Mouse (Mus musculus) monocyte, adult 2 months (primary cell): ENCODE measurements around the gene Parp4.

Experiments
- DNase-seq, 2 experiments: peaks; one replicate each; pipeline ENCODE4 v3.0.0; 2022; ENCODE audit warnings: low spot score in 2 of 2, low read depth in 1 of 2

Parp4 gene

DNA sequence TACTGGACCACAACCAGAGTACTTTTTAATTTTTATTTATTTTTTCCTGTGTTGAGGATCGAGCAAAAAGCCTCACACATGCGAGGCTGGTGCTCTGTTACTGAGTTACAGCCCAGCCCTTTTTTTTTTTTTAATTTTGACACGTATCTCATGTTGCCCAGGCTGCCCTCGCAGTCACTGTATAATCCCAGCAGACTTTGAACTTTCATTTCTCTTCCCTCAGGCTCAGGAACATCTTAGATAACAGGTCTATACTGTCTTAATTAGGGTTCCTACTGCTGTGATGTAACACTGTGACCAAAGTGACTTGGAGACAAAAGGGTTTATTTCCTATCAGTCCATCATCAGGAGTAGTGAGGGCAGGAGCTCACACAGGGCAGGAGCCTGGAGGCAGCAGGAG lies 29.7 kb downstream of the Parp4 start:
- DNase-seq: no peak

DNA sequence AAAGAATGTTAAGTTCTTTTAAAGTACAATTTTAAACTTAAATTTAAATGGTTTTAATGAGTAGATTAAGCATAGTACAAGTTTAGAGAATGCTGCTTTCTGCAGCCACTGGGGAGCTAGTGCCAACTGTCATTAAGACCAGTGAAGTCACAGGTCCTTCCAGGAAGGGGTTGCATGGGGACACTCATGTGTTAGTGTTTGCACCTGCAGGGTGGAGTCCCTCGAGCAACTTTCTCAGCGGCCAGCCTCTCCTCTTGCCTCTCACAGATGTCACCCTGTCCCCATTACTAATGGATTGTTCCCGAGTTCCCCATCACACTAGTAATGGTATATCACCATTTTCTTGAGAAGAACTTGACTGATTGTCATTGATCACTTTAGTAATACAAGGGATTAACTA lies 37.8 kb downstream of the Parp4 start:
- no peak for DNase-seq

DNA sequence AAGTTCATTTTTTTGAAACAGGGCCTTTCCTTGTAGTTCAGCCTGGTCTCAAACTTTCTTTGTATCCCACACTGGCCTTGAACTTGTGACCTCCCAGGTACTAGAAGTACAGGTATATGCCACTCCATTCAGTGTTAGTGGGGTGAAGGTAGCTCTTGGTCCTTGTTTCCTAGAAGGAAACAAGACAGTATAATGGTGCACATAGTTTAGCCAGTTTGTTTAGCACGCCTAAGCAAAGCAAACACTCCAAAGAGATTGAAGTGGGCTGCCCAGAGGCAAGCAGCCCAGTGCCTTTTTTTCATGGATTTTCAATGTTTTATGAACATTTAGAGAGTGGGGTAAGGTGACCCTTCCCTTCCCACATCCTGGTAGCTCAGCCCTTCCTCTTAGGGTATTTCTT lies 42.1 kb downstream of the Parp4 start:
- DNase-seq: no peak

DNA sequence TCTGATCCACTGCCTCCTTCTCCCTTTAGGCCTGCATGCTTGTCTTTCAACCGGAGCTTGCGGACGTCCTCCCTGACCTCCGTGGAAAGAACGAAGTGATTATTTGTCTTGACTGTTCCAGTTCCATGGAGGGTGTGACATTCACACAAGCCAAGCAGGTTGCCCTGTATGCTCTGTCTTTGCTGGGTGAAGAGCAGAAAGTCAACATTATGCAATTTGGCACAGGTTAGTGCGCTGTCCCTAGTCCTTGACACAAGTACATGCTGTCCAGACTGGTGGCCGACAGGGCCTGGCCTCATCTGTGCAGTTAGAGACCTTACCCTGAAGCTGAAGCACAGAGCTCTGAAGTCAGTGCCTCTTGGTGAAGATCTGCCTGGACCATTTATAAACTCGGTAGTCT lies 45.0 kb downstream of the Parp4 start:
- DNase-seq: no peak

DNA sequence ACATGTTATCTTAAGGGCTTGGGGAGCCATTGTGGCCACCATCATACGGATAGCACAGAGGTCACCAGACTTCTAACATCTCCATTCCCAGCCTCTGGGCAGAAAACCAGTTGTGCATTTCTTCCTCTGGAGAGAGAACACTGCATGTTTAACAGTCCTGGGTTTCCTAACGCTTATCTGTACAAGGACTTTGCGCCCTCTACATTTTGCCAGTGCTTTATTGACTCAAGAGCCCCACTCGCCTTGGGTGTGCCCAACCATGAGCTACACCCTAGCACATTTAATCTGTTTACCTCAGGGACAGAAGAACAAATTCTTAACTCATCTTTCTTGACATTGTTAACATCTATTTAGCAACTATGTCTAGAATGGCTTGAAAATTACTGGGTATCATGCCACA lies 50.8 kb downstream of the Parp4 start:
- DNase-seq: no peak

DNA sequence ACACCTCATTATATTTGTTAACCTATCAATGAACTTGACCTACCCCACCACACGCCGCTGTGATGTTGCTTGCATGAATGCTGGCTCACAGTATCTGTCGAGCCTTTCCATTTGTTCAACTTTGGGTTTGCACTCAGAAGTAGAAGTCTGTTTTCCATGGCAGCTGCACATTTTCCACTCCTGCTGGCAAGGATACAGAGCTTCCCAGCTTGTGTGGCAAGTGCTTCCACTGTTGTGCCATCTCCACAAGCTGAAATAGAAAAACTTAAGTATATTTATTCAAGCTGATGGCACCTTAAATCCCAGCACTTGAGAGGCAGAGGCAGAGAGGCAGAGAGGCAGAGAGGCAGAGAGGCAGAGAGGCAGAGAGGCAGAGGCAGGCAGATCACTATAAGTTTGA lies 52.9 kb downstream of the Parp4 start:
- DNase-seq: no peak

DNA sequence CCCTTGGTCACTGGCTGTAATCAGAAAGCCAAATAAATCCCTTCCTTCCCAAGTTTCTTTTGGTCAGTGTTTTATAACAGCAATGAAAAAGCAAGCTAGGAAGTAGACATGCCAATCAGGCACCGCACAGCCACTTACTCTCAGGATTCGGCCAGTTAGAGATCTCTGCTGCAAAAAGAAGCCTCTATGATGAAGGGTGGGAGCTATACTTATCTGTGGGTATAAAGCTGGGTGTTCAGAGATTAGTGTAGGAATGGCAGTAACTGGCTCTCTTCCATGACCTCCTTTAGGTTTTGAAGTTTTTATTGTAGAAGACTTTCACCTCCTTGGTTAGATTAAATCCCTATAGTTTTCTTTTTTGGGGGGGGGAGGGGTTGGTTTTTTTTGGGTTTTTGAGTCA lies 55.7 kb downstream of the Parp4 start:
- DNase-seq: no peak

DNA sequence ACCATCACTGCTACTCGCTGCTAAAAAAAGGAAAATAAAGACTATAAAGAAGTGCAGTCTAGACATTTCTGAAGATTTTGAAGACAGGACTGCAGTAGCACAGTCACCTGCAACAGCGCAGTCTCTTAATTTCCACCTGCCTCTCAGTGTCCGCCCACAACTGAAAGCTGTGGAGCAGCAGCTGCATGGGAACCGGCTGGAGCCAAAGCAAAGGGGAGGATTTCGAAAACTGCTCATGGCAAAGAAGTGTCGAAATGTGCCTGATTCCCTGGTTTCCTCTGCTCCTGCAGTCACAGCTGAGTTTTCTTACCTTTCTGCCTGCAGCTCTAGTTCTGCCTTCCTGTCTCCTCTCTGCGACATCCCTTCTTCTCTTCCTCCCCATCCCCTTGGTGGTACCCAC lies 71.8 kb downstream of the Parp4 start:
- DNase-seq: no peak

DNA sequence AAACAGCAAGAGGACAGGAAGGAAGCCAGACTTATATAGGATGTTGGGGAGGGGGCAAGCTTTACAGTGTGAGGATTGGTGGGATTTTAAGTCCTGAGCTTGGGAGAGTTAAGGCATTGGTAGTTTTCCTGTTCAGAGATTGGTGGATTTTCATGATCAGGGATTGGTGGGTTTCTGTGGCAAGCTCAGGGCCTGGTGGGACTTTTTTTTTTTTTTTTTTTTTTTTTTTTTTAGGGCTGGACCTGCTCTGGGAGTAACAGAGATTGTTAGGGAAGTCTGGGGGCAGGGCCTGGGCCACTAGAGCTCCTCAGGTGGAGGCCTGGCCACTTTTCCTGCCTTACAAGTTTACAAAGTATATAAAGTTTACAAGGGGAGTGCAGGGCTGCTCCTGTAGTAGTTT lies 74.0 kb downstream of the Parp4 start:
- no peak for DNase-seq

DNA sequence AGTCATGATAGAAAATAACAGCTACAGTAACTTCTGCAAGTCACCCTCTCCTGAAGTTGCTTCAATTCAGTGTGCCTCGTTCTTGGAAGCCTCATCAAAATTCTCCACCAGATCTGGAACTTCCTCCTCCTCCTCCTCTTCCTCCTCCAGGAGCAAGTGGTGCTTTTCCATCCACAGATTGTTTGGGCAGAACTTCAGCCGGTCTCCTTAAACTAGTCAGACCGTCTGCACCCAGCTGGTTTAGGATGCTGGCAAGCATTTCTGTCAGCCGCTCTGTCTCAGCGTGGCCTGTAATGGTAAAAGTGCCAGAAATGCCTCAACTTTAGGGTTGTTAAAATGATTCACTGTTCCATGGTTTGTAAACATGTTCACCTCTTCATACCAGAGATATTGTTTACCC lies 90.2 kb downstream of the Parp4 start:
- DNase-seq: no peak

DNA sequence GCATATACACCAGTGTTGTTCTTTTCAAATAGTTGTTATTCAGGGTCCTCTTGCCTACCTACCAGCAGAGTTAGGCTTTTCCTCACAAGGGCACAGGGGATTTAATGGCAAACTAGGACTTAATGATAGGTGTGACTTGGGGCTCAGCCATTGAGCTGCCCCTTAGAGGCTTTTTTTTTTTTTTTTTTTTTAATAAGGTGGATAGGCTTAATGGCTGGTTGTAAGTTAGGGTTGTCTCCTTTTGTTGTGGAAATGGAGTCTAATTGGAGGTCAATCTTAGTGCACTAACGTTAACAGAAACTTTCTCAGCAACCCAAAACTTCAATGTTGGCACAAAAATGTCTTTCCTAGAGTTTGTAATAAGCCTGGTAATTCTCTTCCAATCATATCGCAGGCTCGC lies 91.5 kb downstream of the Parp4 start:
- DNase-seq: no peak

DNA sequence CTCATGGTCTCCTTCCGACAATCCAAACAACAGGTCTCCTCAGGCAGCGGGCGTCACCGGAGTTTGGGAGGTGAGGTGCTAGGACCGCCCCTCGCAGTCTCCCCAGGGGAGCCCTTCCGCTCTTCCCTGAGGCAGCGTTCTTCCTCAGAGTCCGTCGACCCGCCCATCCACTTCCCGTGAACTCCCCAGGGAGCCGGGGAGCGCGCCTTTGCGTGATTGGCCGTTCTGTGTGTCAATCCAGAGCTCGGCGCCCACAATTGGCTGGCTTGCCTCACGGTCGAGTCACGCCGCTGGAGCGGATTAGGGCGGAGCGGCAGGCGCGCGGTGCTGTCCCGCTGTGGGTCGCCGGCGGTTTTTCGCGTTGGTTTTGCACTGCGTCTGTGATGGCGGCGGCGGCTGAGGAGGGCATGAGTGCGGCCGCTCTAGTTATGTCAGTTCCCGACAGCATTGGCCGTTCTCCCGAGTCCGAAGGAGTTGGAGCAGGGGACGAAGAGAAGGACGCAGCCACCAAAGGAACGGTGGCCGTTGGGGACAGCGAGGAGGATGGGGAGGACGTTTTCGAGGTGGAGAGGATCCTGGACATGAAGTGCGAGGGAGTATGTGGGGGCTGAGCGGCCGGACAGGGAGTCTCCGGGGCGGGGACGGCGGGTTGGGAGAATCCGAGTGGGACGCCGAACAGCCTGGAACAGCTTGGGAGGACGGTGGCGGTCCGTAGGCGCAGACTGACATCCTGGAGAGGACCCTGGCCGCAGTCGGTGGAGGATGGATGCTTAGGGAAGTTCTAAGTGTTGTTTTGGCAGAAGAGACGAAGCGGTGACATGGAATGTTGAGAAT lies 92.8 kb downstream of the Parp4 start, which contains the start of gene Mphosph8:
Gene Mphosph8 (plus strand): TSS at position 280 of the 834 bp plus-strand sequence.
- peak; percentile 96 to 98 for DNase-seq

DNA sequence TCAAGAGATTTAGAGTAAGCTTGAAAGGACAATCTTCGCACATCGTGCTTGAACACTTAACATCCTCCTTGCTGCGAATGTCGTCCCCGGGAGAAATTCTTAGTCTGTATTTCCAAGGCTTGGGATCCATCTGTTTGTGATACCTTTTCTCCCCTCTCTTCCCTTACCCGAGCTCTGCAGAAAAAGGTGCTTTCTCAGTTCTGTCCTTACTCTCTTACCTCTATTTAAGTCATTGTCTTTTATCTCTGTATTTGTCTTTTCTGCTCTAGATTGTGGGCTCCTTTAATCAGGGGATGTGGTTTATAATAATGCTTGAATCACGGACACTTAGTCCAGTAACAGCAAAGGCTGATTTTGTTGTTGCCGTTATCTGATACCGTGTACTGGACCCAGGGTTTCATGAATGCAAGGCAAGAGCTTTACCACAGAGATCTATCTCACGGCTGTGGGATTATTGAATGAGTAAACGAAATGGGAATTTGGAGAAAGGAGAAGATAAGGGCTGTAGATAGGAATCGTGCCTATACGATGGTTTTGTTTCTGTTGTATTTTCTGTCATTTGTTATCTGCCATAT lies 93.7 kb downstream of the Parp4 start:
- no peak for DNase-seq

DNA sequence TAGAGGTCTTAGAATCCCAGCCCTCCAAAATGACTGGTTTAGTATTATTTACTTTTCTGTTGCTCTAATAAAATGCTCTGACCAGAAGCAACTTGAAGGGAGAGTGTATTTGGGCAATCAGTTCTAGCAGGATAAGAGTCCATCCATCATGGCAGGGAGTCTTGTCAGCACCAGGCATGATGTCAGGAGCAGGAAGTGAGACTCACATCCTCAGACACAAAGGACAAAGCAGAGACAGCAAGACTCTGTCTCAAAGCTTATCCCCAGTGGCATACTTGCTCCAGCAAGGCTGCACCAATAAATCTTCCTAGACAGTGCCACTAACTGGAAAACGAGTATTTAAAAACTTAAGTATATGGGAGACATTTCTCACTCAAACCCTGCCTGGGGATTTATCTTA lies 110.0 kb downstream of the Parp4 start:
- no peak for DNase-seq

DNA sequence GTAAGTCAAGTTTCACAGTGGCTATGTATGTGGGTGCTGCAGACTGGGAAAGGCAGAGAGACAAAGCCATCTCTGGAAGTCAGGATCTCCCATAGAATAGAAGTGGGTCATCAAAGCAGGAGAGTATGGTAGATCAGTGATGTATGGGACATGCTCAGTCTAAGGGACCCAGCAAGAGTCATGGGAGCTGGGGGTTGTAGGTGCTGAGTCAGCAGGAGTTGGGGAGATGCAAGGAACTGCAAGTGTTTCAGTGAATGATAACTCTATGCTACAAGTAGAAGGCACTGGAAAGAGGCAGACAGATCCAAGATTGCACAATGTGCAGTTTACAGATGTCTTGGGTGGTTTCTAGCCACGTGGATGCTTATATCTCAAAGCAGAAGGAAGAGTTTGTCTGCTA lies 113.7 kb downstream of the Parp4 start:
- no peak for DNase-seq

DNA sequence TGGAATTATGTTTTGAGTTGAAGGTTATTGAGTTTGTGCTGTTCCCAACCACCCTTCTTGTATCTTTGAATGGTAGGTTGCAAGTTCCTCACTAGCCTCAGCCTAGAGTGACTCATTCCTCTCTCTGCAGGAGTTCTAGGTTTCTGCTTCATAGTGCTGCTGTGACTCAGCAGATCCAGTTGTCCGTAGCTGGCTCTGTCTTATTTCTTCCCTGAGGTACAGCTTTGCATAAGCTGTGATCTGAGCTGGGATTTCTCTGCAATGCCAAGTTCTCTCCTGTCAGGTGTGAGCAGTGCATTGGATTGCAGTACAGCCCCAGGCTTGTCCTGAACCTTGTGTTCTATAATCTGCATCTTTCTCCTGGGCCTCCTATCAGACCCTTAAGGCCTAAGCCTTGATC lies 114.3 kb downstream of the Parp4 start:
- no peak for DNase-seq

DNA sequence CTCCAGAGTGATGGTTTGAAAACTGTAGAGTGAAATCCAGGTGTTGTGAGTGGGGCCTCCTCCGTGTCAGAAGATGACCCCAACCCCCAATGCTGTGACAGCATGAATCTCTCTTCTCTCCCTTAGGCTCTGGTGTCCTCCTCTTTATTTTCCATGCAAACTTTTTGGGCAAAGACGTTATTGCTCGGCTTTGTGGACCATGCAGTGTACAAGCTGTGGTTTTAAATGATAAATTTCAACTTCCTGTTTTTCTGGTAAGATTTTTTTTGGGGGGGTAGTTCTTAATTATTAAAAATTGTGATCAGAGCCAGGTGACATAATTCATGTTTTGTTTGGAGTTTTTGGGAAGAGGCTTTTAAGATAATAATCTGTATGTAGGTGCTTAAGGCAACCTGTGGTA lies 120.1 kb downstream of the Parp4 start:
- DNase-seq: no peak

DNA sequence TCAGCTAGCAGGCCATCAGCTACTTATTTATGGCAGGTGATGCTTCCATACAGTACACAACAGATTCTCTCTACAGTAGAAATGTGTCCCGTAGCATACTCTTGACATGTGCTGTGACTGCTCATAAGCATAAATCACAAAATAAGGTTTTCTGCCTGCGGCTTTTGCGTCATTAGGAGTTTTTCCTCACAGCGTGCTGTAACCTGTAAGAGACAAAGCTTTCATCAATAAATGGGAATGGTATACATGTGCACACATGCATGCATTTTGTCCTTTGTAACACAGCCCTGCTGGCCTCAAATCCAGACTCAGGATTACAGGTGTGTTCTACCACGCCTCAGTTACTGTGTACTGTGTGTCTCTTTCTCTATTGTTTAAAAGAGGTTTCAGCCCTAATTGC lies 122.4 kb downstream of the Parp4 start:
- DNase-seq: no peak

DNA sequence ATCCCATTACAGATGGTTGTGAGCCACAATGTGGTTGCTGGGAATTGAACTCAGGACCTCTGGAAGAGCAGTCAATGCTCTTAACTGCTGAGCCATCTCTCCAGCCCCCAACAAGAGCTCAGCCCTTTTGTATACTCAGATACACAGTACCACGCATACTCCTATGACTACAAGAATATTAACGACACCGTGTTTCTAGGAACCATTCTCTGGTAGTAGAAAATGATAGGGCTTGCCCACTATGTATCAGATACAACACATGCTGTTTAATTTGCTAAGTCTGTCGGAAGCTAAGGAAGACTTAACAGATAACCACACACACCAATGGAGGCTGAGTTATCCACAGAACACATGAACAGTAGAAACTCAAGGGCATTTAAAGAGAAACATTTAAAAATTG lies 127.2 kb downstream of the Parp4 start:
- DNase-seq: no peak

DNA sequence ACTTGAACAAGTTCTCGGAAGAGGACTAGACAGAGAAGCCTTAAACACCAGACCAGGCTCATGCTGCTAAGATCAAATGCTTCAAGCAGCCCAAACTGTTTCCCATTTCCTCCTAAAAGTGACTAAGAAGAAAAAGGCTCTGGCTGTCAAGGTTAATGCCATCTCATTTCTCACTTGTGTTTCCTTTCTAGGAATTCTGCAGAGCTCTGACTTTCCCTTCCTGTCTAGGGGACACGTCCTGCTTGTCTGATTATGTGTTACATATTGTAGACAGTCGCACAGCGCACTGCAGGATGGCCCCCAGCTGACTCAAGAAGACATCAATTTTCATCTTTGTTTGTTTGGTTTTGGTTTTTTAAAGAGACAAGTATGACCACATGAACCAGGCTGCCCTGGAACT lies 130.3 kb downstream of the Parp4 start:
- DNase-seq: no peak
